Mouse (Mus musculus) lung, adult 2 months (tissue): Measurements from ENCODE around the gene Madd.

Experiments used
- CTCF ChIP-seq: fragments of 200-500 bp; IDR thresholded peaks from 2 replicates; pipeline ENCODE4 v1.5.1; 2011; ENCODE audit warnings: mild to moderate bottlenecking, low read length, control low read depth; ENCODE audit not compliant: insufficient read depth
- POLR2A ChIP-seq: fragments of 200-500 bp; IDR thresholded peaks from 2 replicates; pipeline ENCODE4 v1.6.1; 2011; ENCODE audit warnings: low read depth, mild to moderate bottlenecking, control low read depth, low read length, borderline replicate concordance; ENCODE audit errors: extremely low read depth

- TF ChIP-seq CTCF, result no peak
- TF ChIP-seq POLR2A, result no peak
Observed at GRCm38 (mm10) chr2:91213311-91213710, 29.7 kb upstream of the Madd start.
